Mouse (Mus musculus): Measurements from ENCODE around the gene ccdc198. TPM values are rescaled to one million over a fixed set of nuclear protein-coding genes. Genes with fewer than 3 reads are reported as not detected.
"Not testable (repeated sequence)": the region's sequence is repeated elsewhere in the genome, so short reads cannot be mapped to it uniquely, and the experiment has no call there.

ccdc198 gene
- total and polyA plus RNA-seq, 3 experiments: 0.05 TPM; not detected in 2

- Histone ChIP-seq H3K27me3 (ENCODE audit: insufficient read depth, low read length) (no peaks in the 10 kb centered on the region; the same call in 1 of the 2 replicates), H3K36me3 (replicated peaks) (no peaks in the 10 kb centered on the region), H3K4me1 (ENCODE audit: insufficient read depth, low read depth, low read length) (no peaks in the 10 kb centered on the region), H3K9me3 (replicated peaks) (no peaks in the 10 kb centered on the region), H3K4me3 (ENCODE audit: low read depth, low read length) (no peak overlapping the region)
- DNase-seq (ENCODE audit: low spot score) (no peak), ATAC-seq (ENCODE audit: extremely low read depth, insufficient number of reproducible peaks, low FRiP score, poor library complexity, severe bottlenecking) (no peak)
- TF ChIP-seq GATA1 (IDR thresholded peaks at IDR 0.05; ENCODE audit: borderline replicate concordance, low read length): no peak
- TF ChIP-seq TAL1 (conservative IDR thresholded peaks at IDR 0.05; ENCODE audit: low read depth, low read length): no peak
- no peak for TF ChIP-seq CTCF (IDR thresholded peaks at IDR 0.05; ENCODE audit: low read depth, low read length)
- no peak for TF ChIP-seq GATA2 (IDR thresholded peaks at IDR 0.05; ENCODE audit: borderline replicate concordance, low read depth, low read length)
- TF ChIP-seq POLR2AphosphoS5 (IDR thresholded peaks at IDR 0.05; ENCODE audit: insufficient replicate concordance, low read depth, low read length): no peak
These were observed 13.4 kb downstream of the ccdc198 start for GRCm38 (mm10) chr14:49231845-49232244.

- no peak overlapping the region for H3K4me3 ChIP-seq (ENCODE audit: low read depth, low read length)
- TF ChIP-seq CTCF (IDR thresholded peaks at IDR 0.05; ENCODE audit: low read depth, low read length) (no peak), TAL1 (conservative IDR thresholded peaks at IDR 0.05; ENCODE audit: low read depth, low read length) (no peak), GATA1 (IDR thresholded peaks at IDR 0.05; ENCODE audit: borderline replicate concordance, low read length) (no peak), GATA2 (IDR thresholded peaks at IDR 0.05; ENCODE audit: borderline replicate concordance, low read depth, low read length) (no peak), POLR2AphosphoS5 (IDR thresholded peaks at IDR 0.05; ENCODE audit: insufficient replicate concordance, low read depth, low read length) (no peak)
- no peaks in the 10 kb centered on the region for H3K9me3 ChIP-seq (replicated peaks)
- no peaks in the 10 kb centered on the region for H3K4me1 ChIP-seq (ENCODE audit: insufficient read depth, low read depth, low read length)
- no peaks in the 10 kb centered on the region for H3K36me3 ChIP-seq (replicated peaks)
- ATAC-seq (ENCODE audit: extremely low read depth, insufficient number of reproducible peaks, low FRiP score, poor library complexity, severe bottlenecking): no peak
- no peak for DNase-seq (ENCODE audit: low spot score)
- H3K27me3 ChIP-seq (ENCODE audit: insufficient read depth, low read length): no peaks in the 10 kb centered on the region
These were observed 18.3 kb downstream of the ccdc198 start for GRCm38 (mm10) chr14:49226986-49227385.

GRCm38 (mm10) chr14:49226471-49226870 is 18.8 kb downstream of the ccdc198 start:
- Histone ChIP-seq H3K4me1 (ENCODE audit: insufficient read depth, low read depth, low read length) (no peaks in the 10 kb centered on the region), H3K4me3 (ENCODE audit: low read depth, low read length) (no peak overlapping the region), H3K9me3 (replicated peaks) (no peaks in the 10 kb centered on the region), H3K36me3 (replicated peaks) (no peaks in the 10 kb centered on the region), H3K27me3 (ENCODE audit: insufficient read depth, low read length) (no peaks in the 10 kb centered on the region)
- ATAC-seq (ENCODE audit: extremely low read depth, insufficient number of reproducible peaks, low FRiP score, poor library complexity, severe bottlenecking) (no peak), DNase-seq (ENCODE audit: low spot score) (no peak)
- TF ChIP-seq POLR2AphosphoS5 (IDR thresholded peaks at IDR 0.05; ENCODE audit: insufficient replicate concordance, low read depth, low read length) (no peak), TAL1 (conservative IDR thresholded peaks at IDR 0.05; ENCODE audit: low read depth, low read length) (no peak), GATA2 (IDR thresholded peaks at IDR 0.05; ENCODE audit: borderline replicate concordance, low read depth, low read length) (no peak), GATA1 (IDR thresholded peaks at IDR 0.05; ENCODE audit: borderline replicate concordance, low read length) (no peak), CTCF (IDR thresholded peaks at IDR 0.05; ENCODE audit: low read depth, low read length) (no peak)

- no peak for TF ChIP-seq TAL1 (conservative IDR thresholded peaks at IDR 0.05; ENCODE audit: low read depth, low read length)
- no peak for TF ChIP-seq GATA1 (IDR thresholded peaks at IDR 0.05; ENCODE audit: borderline replicate concordance, low read length)
- no peak for TF ChIP-seq GATA2 (IDR thresholded peaks at IDR 0.05; ENCODE audit: borderline replicate concordance, low read depth, low read length)
- TF ChIP-seq POLR2AphosphoS5 (IDR thresholded peaks at IDR 0.05; ENCODE audit: insufficient replicate concordance, low read depth, low read length): no peak
- no peak for TF ChIP-seq CTCF (IDR thresholded peaks at IDR 0.05; ENCODE audit: low read depth, low read length)
These were observed 23.5 kb downstream of the ccdc198 start for GRCm38 (mm10) chr14:49221771-49222170.

GRCm38 (mm10) chr14:49219466-49220022 is 25.7 kb downstream of the ccdc198 start:
- not testable (repeated sequence) for ATAC-seq (ENCODE audit: extremely low read depth, insufficient number of reproducible peaks, low FRiP score, poor library complexity, severe bottlenecking); H3K27me3 ChIP-seq (ENCODE audit: insufficient read depth, low read length); H3K36me3 ChIP-seq (replicated peaks); DNase-seq (ENCODE audit: low spot score); H3K4me1 ChIP-seq (ENCODE audit: insufficient read depth, low read depth, low read length); H3K9me3 ChIP-seq (replicated peaks); H3K4me3 ChIP-seq (ENCODE audit: low read depth, low read length)

More at GRCm38 (mm10) chr14:49221771-49222170, 23.5 kb downstream of the ccdc198 start:
- no peaks in the 10 kb centered on the region for H3K4me1 ChIP-seq (ENCODE audit: insufficient read depth, low read depth, low read length)
- H3K9me3 ChIP-seq (replicated peaks): no peaks in the 10 kb centered on the region
- H3K27me3 ChIP-seq (ENCODE audit: insufficient read depth, low read length): no peaks in the 10 kb centered on the region
- no peak for ATAC-seq (ENCODE audit: extremely low read depth, insufficient number of reproducible peaks, low FRiP score, poor library complexity, severe bottlenecking)
- no peak overlapping the region for H3K4me3 ChIP-seq (ENCODE audit: low read depth, low read length)
- DNase-seq (ENCODE audit: low spot score): no peak
- H3K36me3 ChIP-seq (replicated peaks): no peaks in the 10 kb centered on the region

GRCm38 (mm10) chr14:49218677-49219076 is 26.6 kb downstream of the ccdc198 start:
- no peak for ATAC-seq (ENCODE audit: extremely low read depth, insufficient number of reproducible peaks, low FRiP score, poor library complexity, severe bottlenecking)
- H3K27me3 ChIP-seq (ENCODE audit: insufficient read depth, low read length): no peaks in the 10 kb centered on the region

GRCm38 (mm10) chr14:49210215-49210614 is 35.1 kb downstream of the ccdc198 start:
- not testable (repeated sequence) for H3K4me3 ChIP-seq (ENCODE audit: low read depth, low read length); H3K4me1 ChIP-seq (ENCODE audit: insufficient read depth, low read depth, low read length); ATAC-seq (ENCODE audit: extremely low read depth, insufficient number of reproducible peaks, low FRiP score, poor library complexity, severe bottlenecking); DNase-seq (ENCODE audit: low spot score); H3K27me3 ChIP-seq (ENCODE audit: insufficient read depth, low read length); H3K36me3 ChIP-seq (replicated peaks); H3K9me3 ChIP-seq (replicated peaks)

More at GRCm38 (mm10) chr14:49218677-49219076, 26.6 kb downstream of the ccdc198 start:
- H3K4me3 ChIP-seq (ENCODE audit: low read depth, low read length): no peak overlapping the region
- no peaks in the 10 kb centered on the region for H3K4me1 ChIP-seq (ENCODE audit: insufficient read depth, low read depth, low read length)
- TF ChIP-seq TAL1 (conservative IDR thresholded peaks at IDR 0.05; ENCODE audit: low read depth, low read length): no peak
- no peak for TF ChIP-seq POLR2AphosphoS5 (IDR thresholded peaks at IDR 0.05; ENCODE audit: insufficient replicate concordance, low read depth, low read length)
- TF ChIP-seq CTCF (IDR thresholded peaks at IDR 0.05; ENCODE audit: low read depth, low read length): no peak
- no peak for TF ChIP-seq GATA2 (IDR thresholded peaks at IDR 0.05; ENCODE audit: borderline replicate concordance, low read depth, low read length)
- TF ChIP-seq GATA1 (IDR thresholded peaks at IDR 0.05; ENCODE audit: borderline replicate concordance, low read length): no peak
- DNase-seq (ENCODE audit: low spot score): no peak
- no peaks in the 10 kb centered on the region for H3K9me3 ChIP-seq (replicated peaks)
- H3K36me3 ChIP-seq (replicated peaks): no peaks in the 10 kb centered on the region

Measured in G1E (cell line).